Mouse (Mus musculus): ENCODE measurements at regions not wholly inside any gene's neighbourhood (a gene's known extent, or its start where the extent isn't known, plus 50 kb on each side); places are given as distances from the start of the nearest gene placed in this dataset.

DNA sequence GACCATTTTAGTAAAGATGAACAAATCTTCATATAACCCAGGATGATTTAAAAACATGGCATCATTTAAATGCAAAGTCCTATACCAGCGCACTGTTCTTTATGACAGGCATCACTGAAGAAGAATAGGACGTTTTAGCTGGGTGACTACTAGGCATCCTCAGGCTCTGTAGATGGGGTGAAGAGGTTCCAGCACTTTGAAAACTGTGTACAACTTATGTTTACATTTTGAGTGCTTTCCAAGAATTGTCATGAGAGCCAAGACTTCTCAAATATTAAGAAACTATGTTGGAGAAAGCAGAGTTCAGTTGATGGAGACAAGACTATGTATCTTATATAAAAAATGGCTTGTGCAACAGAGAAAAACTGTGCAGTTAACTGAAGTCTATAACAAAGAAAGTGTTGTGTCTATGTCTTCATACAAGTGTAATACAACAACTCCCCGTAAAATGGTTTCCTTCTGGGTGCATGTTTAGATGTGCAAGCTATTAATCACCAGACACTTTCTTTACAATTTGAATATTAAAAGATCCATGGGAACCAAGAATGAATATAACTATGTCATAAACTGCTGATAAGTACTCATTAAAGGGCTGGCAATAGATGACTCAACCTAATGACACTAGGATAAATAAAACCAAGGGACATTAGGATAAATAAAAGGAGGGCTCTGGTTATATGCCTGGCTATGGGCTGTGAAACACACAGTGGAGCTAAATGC lies 158.5 kb upstream of the Itga4 start:
- TF ChIP-seq POLR2A (IDR thresholded peaks at IDR 0.05; ENCODE audit: low read depth, low read length), result no peak
- no peak for TF ChIP-seq CTCF (IDR thresholded peaks at IDR 0.05; ENCODE audit: extremely low read depth, insufficient read length, insufficient replicate concordance, low read depth, low read length)
- WGBS, result 68% methylated on average over 3 of the region's 3 CpGs
- H3K27me3 ChIP-seq (ENCODE audit: control insufficient read depth, insufficient read depth, low read length), result no peaks in the 10 kb centered on the region
- no peaks in the 10 kb centered on the region for H3K36me3 ChIP-seq (ENCODE audit: control insufficient read depth, insufficient read depth, low read length)
- H3K4me3 ChIP-seq (ENCODE audit: low read depth, low read length), result no peak overlapping the region
- H3K27ac ChIP-seq (ENCODE audit: insufficient read depth, low read depth, low read length), result no peak overlapping the region
- no peaks in the 10 kb centered on the region for H3K4me1 ChIP-seq (ENCODE audit: control insufficient read depth, insufficient read depth, insufficient read length, low read length)

- WGBS, result 98% methylated on average over 1 of the region's 1 CpGs
Measured at GRCm38 (mm10) chr2:79099601-79100000, 155.6 kb upstream of the Itga4 start.

DNA sequence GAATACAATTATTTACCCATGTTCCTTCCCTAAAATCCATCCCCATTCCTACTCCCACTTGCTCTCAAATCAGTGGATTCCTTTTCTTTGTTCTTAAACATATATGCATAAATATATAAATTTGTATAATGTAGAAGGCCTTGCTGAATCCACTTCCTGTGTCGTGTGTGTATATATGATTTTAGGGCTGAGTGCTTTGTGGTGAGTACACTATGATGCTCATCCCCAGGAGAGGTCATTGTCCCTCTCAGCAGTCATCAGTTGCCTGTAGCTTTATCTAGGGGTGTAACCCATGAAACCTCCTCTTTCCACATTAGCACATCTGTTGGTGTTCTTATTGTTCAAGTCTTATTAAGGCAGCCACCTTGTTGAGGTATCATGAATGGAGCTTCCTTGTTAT lies 143.6 kb upstream of the Itga4 start:
- no peaks in the 10 kb centered on the region for H3K4me1 ChIP-seq (ENCODE audit: control insufficient read depth, insufficient read depth, insufficient read length, low read length)
- no peaks in the 10 kb centered on the region for H3K27me3 ChIP-seq (ENCODE audit: control insufficient read depth, insufficient read depth, low read length)
- 68% methylated on average over 1 of the region's 1 CpGs for WGBS
- H3K27ac ChIP-seq (ENCODE audit: insufficient read depth, low read depth, low read length), result no peak overlapping the region
- no peak overlapping the region for H3K4me3 ChIP-seq (ENCODE audit: low read depth, low read length)
- TF ChIP-seq POLR2A (IDR thresholded peaks at IDR 0.05; ENCODE audit: low read depth, low read length) (no peak), CTCF (IDR thresholded peaks at IDR 0.05; ENCODE audit: extremely low read depth, insufficient read length, insufficient replicate concordance, low read depth, low read length) (no peak)
- no peaks in the 10 kb centered on the region for H3K36me3 ChIP-seq (ENCODE audit: control insufficient read depth, insufficient read depth, low read length)

More at GRCm38 (mm10) chr2:79099601-79100000, 155.6 kb upstream of the Itga4 start:
- no peak overlapping the region for H3K27ac ChIP-seq (ENCODE audit: insufficient read depth, low read depth, low read length)
- no peaks in the 10 kb centered on the region for H3K36me3 ChIP-seq (ENCODE audit: control insufficient read depth, insufficient read depth, low read length)
- H3K4me3 ChIP-seq (ENCODE audit: low read depth, low read length), result no peak overlapping the region
- H3K27me3 ChIP-seq (ENCODE audit: control insufficient read depth, insufficient read depth, low read length), result no peaks in the 10 kb centered on the region
- no peaks in the 10 kb centered on the region for H3K4me1 ChIP-seq (ENCODE audit: control insufficient read depth, insufficient read depth, insufficient read length, low read length)
- TF ChIP-seq POLR2A (IDR thresholded peaks at IDR 0.05; ENCODE audit: low read depth, low read length) (no peak), CTCF (IDR thresholded peaks at IDR 0.05; ENCODE audit: extremely low read depth, insufficient read length, insufficient replicate concordance, low read depth, low read length) (no peak)

- no peak overlapping the region for H3K4me3 ChIP-seq (ENCODE audit: low read depth, low read length)
- no peaks in the 10 kb centered on the region for H3K27me3 ChIP-seq (ENCODE audit: control insufficient read depth, insufficient read depth, low read length)
- no peaks in the 10 kb centered on the region for H3K4me1 ChIP-seq (ENCODE audit: control insufficient read depth, insufficient read depth, insufficient read length, low read length)
- TF ChIP-seq POLR2A (IDR thresholded peaks at IDR 0.05; ENCODE audit: low read depth, low read length) (no peak), CTCF (IDR thresholded peaks at IDR 0.05; ENCODE audit: extremely low read depth, insufficient read length, insufficient replicate concordance, low read depth, low read length) (no peak)
- no peak overlapping the region for H3K27ac ChIP-seq (ENCODE audit: insufficient read depth, low read depth, low read length)
- WGBS, result 78% methylated on average over 1 of the region's 1 CpGs
- H3K36me3 ChIP-seq (ENCODE audit: control insufficient read depth, insufficient read depth, low read length), result no peaks in the 10 kb centered on the region
Measured at GRCm38 (mm10) chr2:79112076-79112475, 143.2 kb upstream of the Itga4 start.

DNA sequence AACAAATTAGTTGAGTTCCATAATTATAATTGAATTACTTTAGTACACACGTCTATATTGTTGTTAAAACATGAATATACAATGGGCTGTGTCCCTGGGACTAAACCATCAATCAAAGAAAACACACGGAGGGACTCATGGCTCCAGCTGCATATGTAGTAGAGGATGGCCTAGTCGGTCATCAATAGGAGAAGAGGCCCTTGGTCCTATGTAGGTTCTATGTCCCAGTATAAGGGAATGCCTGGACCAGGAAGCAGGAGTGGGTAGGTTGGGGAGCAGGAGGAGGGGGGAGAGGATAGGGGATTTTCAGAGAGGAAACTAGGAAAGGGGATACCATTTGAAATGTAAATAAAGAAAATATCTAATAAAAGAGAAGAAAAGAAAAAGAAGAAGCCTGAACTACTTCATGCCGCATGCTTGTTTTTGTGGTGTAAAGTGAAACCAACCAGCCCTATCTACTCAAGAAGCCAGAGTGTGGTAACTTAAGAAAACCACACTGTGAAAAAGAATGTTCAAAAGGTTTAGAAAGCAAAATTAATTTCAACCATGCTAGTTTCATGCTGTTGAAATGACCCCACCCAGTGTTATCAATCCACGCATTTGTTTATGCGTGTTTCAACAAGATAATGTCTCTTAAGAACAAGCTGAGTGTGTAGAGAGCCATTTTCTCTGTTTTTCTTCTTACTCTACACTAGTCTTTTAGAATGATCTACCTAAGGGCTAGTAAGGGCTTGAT lies 134.4 kb upstream of the Itga4 start:
- Histone ChIP-seq H3K4me1 (ENCODE audit: control insufficient read depth, insufficient read depth, insufficient read length, low read length) (no peaks in the 10 kb centered on the region), H3K36me3 (ENCODE audit: control insufficient read depth, insufficient read depth, low read length) (no peaks in the 10 kb centered on the region), H3K27ac (ENCODE audit: insufficient read depth, low read depth, low read length) (no peak overlapping the region), H3K27me3 (ENCODE audit: control insufficient read depth, insufficient read depth, low read length) (no peaks in the 10 kb centered on the region), H3K4me3 (ENCODE audit: low read depth, low read length) (no peak overlapping the region)
- TF ChIP-seq CTCF (IDR thresholded peaks at IDR 0.05; ENCODE audit: extremely low read depth, insufficient read length, insufficient replicate concordance, low read depth, low read length), result no peak
- no peak for TF ChIP-seq POLR2A (IDR thresholded peaks at IDR 0.05; ENCODE audit: low read depth, low read length)
- WGBS, result 80% methylated on average over 6 of the region's 6 CpGs

DNA sequence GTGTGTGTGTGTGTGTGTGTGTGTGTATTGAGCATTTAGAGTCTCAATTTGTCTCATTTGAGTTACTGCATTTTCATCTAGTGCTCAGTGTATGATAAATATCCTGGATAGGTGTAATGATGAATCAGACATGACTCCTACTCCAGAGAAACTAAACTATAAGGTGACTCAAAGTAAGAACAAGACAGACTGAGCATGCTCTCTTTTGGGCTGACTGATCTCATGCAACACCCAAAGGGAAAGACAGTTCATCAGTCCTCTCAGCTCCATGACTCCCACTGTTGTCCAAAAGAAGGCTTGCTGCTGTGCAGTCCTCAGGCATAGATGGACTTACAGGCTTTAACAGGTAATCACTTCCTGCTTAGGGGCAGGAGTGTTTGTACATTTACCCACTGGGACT lies 132.7 kb upstream of the Itga4 start:
- H3K27ac ChIP-seq (ENCODE audit: insufficient read depth, low read depth, low read length), result no peak overlapping the region
- H3K36me3 ChIP-seq (ENCODE audit: control insufficient read depth, insufficient read depth, low read length), result no peaks in the 10 kb centered on the region
- TF ChIP-seq POLR2A (IDR thresholded peaks at IDR 0.05; ENCODE audit: low read depth, low read length), result no peak
- no peak for TF ChIP-seq CTCF (IDR thresholded peaks at IDR 0.05; ENCODE audit: extremely low read depth, insufficient read length, insufficient replicate concordance, low read depth, low read length)
- H3K4me1 ChIP-seq (ENCODE audit: control insufficient read depth, insufficient read depth, insufficient read length, low read length), result no peaks in the 10 kb centered on the region
- no peaks in the 10 kb centered on the region for H3K27me3 ChIP-seq (ENCODE audit: control insufficient read depth, insufficient read depth, low read length)
- H3K4me3 ChIP-seq (ENCODE audit: low read depth, low read length), result no peak overlapping the region

DNA sequence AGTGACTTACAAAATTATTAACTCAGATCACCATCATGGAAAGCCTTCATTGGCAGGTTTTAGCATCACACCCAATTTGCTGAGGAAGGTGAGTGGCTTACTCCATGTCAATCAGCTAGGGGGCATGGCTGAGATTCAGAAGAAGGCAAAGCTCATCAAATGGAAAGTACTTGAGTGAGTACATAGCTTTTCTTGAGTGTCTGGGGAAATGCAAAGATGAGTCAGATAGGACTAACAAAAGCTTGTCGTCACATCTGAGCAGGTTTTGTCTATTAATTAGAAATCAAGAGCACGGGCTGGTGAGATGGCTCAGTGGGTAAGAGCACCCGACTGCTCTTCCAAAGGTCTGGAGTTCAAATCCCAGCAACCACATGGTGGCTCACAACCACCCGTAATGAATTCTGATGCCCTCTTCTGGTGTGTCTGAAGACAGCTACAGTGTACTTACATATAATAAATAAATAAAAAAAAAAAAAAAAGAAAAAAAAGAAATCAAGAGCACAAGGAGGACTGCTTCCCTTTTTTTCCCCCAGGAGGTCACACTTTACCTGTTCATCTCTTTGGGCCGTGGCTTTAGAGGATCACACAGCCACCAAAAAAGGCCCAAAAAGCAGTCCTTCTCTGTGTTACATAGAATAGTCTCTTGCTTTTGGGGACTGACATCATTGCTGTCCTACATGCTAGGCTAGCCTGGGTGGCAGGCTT lies 130.8 kb upstream of the Itga4 start:
- Histone ChIP-seq H3K36me3 (ENCODE audit: control insufficient read depth, insufficient read depth, low read length) (no peaks in the 10 kb centered on the region), H3K27me3 (ENCODE audit: control insufficient read depth, insufficient read depth, low read length) (no peaks in the 10 kb centered on the region), H3K4me3 (ENCODE audit: low read depth, low read length) (no peak overlapping the region), H3K27ac (ENCODE audit: insufficient read depth, low read depth, low read length) (no peak overlapping the region), H3K4me1 (ENCODE audit: control insufficient read depth, insufficient read depth, insufficient read length, low read length) (no peaks in the 10 kb centered on the region)
- TF ChIP-seq CTCF (IDR thresholded peaks at IDR 0.05; ENCODE audit: extremely low read depth, insufficient read length, insufficient replicate concordance, low read depth, low read length), result no peak
- no peak for TF ChIP-seq POLR2A (IDR thresholded peaks at IDR 0.05; ENCODE audit: low read depth, low read length)
- WGBS, result 86% methylated on average over 5 of the region's 5 CpGs

All from small intestine, adult 2 months (tissue).